Comparison of ENCODE assay signal across 22 mouse cellular contexts in the genomic region with DNA sequence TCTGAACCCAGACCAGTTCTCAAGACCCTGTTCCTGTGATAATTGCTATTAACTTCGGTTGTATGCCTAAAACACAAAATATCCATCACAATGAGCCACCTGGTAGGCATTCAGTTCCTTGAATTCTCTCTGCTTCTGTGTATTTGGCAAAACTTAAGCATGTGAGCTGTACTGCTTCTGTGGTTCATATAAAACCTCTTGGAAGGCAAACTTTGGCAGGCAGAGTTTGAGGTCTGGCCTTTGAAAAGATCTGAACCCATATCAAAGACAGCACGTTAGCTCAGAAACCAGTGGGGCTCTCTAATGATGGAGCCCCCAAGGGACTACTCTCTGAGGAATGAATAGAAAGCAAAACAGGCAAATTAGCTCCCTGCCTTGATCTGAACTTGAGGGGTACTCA.
"Had no signal": no experiment of that assay in that cellular context is flagged by ENCODE, and none has a peak within 500 bp of the region (broad histone marks: within the 10 kb centered on the region; RNA-seq: fewer than 3 reads in every experiment).

No protein-coding gene starts in this region.

- H3K36me3 ChIP-seq: kidney, embryonic 15.5 days; limb, embryonic 12.5 days; limb, embryonic 15.5 days; midbrain, embryonic 13.5 days; neural tube, embryonic 13.5 days; stomach, embryonic 15.5 days had no signal

- H3K4me1 ChIP-seq: kidney, embryonic 15.5 days; limb, embryonic 12.5 days; limb, embryonic 15.5 days; midbrain, embryonic 13.5 days; neural tube, embryonic 13.5 days; stomach, embryonic 15.5 days had no signal

- H3K9ac ChIP-seq: kidney, embryonic 15.5 days; limb, embryonic 12.5 days; limb, embryonic 15.5 days; liver, embryonic 14.5 days; liver, postnatal 0 days; lung, embryonic 14.5 days; midbrain, embryonic 13.5 days; neural tube, embryonic 13.5 days; stomach, embryonic 15.5 days had no signal

- H3K9me3 ChIP-seq: kidney, embryonic 15.5 days; limb, embryonic 12.5 days; limb, embryonic 15.5 days; midbrain, embryonic 13.5 days; neural tube, embryonic 13.5 days; stomach, embryonic 15.5 days had no signal

- H3K4me2 ChIP-seq: kidney, embryonic 15.5 days; limb, embryonic 12.5 days; limb, embryonic 15.5 days; liver, embryonic 11.5 days; lung, embryonic 14.5 days; midbrain, embryonic 13.5 days; neural tube, embryonic 13.5 days; stomach, embryonic 15.5 days had no signal

- H3K4me3 ChIP-seq: kidney, embryonic 15.5 days; left cerebral cortex, adult 2 months; limb, embryonic 12.5 days; limb, embryonic 15.5 days; midbrain, embryonic 13.5 days; myocyte; neural tube, embryonic 13.5 days; stomach, embryonic 15.5 days had no signal

- H3K27me3 ChIP-seq: kidney, embryonic 15.5 days; limb, embryonic 12.5 days; limb, embryonic 15.5 days; midbrain, embryonic 13.5 days; neural tube, embryonic 13.5 days; stomach, embryonic 15.5 days had no signal

- DNase-seq: kidney, postnatal 10 days; kidney, postnatal 36 days; layer of hippocampus, postnatal 36 days; left cerebral cortex, postnatal 4 days; liver, postnatal 0 days; lung, embryonic 14.5 days; retina, postnatal 1 day; right cerebral cortex, postnatal 25 days; spleen, adult 18-20 months; thymus, postnatal 36 days had no signal

- H3K27ac ChIP-seq: kidney, embryonic 15.5 days; left cerebral cortex, adult 2 months; limb, embryonic 12.5 days; limb, embryonic 15.5 days; liver, embryonic 14.5 days; macrophage; midbrain, embryonic 13.5 days; neural tube, embryonic 13.5 days; stomach, embryonic 15.5 days had no signal

- ATAC-seq: liver, postnatal 0 days; lung, postnatal 0 days; midbrain, embryonic 13.5 days had no signal
